Mouse (Mus musculus) monocyte, adult 2 months (primary cell): ENCODE results near the gene Wdfy3.
A peak's percentile ranks its signal among the peaks of the same experiment; 100 is the strongest.
"Not testable (repeated sequence)": the region's sequence is repeated elsewhere in the genome, so short reads cannot be mapped to it uniquely, and the experiment has no call there.

Source experiments
- DNase-seq, 2 experiments: peaks; one replicate each; pipeline ENCODE4 v3.0.0; 2022; ENCODE audit warnings: low spot score in 2 of 2, low read depth in 1 of 2

Wdfy3 gene

DNA sequence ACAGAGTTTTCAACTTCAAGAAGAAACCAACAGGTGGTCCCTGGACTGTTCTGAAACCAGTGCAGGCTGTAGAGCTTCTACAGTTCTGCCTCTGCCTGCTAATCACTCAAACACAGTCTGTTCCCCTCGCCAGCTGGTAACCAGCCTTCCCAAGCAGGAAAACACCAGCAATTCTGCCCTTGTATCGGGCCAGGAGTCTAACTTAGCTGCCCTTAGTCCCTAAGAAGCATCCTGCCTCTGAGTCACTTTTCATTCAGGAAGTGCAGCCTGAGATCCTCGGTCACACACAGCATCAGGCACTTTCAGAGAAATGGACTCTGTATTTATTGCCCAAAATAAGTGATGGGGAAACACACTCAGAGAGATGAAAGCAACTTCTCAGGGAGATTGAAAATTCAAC is 66.3 kb downstream of the Wdfy3 start:
- DNase-seq: no peak

DNA sequence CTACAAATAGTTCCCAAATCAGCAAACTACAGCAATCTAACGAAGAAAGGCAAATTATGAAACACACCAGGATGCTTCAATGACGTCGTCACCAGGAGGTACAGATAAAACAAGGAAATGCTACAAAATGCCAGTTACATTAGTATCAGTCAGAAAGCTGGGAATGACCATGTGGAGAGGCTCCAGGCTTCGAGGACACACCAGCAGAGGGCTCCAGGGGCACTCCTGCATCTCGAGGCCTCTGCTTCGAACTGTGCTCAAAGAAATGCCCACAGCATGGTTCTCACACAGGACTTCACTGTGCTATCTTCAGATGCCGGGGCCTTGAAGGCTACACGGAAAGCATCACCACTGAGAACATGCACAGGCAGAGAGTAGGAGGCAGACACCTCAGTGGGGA is 68.7 kb downstream of the Wdfy3 start:
- no peak for DNase-seq

DNA sequence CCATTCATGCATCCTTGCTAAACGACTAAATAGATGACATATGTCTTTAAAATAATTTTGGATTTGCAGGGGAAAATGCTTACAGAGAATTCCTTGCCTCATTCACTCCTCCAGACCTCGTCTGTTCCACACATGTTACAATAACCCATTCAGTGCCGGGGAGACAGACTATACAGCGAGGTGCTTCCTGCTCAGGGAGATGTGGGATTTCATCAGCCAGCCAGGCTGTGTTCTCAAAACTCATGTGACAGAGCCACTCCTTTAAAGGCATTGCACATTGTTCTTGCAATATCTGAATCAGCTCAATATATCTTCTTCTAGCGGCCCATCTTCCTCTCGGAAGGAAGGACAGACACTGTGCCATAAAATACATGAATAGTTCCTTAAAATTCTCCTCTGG is 70.8 kb downstream of the Wdfy3 start:
- no peak for DNase-seq

DNA sequence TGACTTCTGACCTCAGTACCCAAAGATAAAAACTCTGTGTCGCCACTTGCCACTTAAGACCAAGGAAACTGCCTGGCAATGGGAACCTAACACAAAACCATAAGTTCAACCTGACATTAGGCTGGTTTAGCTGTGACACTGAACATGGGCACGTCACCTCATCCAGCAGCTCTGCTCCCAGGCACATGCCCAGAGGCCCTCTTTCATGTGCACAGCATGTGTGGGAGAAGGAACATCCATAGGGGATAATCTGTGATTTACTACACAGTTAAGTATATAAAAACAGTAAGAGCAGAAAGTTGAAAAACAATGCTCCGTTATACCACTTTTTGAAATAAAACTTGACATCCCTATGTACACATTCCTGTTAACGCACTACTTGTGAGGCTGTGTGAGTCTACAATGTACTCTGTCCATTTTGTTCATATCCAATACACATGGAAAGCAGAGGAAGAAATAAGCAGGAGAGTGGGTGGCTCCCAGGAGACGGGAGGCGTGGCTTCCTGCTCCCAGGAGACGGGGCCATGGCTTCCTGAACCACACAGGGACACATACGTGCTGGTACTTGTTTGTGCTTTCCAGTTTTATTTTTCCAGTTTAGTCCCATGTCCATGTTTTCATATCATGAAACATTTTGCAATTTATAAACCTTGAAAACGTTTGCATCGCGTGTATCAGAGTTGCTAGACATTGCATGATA is 73.5 kb downstream of the Wdfy3 start:
- no peak for DNase-seq

DNA sequence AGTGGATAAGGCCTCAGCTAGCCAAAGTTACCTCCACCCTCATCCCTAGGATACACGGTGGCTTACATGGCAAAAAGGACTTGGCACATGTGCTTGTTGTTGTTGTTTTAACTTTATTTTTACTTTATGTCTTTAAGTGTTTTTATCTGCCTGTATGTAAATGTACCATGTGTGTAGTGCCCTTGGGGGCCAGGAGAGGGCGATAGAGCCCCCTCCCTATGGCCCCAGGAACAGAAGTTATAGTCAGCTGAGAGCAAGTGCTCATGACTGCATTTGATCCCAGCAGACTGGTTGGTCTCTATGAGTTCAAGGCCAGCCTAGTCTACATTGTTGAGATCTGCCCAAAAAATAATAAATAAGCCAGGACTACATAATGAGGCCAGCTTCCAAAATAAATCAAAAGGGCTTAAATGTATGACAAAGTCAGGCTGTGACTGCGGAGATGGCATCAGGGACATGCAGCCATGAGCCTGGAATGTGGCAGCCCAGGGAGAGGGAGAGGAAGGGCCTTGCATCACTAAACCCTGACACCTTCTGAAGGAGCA is 74.2 kb downstream of the Wdfy3 start:
- DNase-seq: peak in 1 of 2 experiments; percentile 12

DNA sequence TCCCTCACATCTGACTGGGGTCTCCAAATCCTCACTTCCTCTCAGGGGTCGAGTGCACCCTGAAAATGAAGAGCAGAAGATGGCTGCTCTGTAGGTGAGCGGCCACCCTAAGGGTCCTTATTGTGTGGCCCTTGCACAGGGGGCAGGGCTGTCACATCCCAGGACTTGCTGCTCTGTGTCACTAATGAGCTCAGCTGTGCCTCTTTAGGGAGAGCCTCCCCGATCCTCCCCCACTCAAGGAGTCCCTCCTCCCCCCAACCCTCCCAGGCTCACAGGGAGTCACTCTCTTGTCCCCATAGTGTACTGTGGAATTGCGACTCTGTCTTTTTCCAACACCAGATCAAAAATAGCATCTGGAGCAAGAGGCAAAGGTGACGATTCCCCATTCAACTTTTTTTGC is 75.7 kb downstream of the Wdfy3 start:
- DNase-seq: no peak

DNA sequence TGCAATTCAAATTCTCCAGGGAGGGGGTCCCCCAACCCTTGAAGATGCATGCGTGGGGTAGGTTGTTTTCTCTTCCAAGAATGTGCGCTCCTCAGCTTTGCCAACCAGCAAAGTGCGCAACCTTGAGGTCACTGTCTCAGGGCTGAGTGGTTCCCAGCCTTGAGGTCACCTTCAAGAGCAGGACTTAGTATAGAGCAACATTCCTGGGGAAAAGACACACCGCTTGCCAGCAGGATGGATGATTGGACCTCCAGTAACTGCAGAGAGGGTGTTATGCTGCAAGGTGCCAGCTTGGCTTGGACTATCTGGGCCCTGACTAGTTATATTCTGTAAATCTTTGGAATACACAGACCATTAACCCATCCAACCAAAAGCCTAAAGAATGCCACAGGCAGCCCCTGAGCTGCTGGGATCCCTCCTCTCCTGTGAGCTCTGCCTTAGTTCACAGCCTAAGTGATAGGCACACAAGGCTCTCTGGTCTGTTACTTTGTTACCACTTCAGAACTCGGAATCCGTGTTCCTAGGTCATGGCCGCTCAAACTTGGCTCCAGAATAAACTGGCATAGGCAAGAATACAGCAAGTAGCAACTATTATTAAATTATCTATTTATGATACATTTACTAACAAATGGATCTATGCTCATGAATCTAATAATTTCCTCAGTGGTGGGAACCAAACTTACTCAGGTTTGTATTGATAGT is 76.6 kb downstream of the Wdfy3 start:
- DNase-seq: no peak

DNA sequence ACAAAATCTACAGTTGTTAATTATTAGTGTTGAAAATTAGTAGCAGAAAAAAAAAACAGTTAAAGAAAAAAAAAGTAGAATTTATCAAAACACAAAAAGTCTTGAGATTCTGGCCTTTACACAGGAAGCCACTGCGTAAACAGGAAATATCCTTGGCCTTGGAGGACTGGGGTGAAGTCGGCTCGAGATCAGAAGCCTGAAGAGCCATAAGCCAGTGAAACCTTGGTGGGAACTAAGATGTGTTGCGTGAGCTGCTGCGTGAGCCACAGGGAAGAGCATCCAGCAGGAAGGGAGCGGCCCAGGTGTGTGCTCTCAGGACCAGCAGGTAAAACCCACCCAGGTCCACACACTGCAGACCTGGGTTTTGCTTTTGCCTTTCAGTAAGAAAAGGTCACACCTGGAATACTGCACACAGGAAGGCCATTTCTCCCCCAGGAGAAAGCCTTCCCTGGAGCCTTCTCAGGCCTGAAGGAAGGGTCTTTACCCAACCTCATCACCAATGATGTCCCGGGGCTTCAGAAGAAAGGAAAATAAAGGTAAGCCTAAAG is 79.3 kb downstream of the Wdfy3 start:
- DNase-seq: no peak

DNA sequence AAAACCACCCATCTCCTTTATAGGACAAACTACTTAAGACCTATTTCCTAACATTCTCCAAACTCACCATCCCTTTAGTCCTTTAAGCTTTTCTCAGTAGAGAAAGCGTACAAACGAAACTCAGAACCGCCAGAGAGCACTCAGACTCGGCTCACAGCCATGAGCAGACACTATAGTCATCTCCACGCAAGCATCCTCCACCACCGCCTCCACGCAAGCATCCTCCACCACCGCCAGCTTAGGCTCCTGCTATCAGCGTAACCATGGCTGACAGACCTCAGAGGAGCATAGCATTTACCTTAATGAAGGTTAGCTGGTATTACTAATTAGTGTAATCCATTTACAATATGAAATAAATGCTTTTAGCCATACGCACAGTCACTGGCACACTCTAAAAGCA is 81.2 kb downstream of the Wdfy3 start:
- DNase-seq: no peak

DNA sequence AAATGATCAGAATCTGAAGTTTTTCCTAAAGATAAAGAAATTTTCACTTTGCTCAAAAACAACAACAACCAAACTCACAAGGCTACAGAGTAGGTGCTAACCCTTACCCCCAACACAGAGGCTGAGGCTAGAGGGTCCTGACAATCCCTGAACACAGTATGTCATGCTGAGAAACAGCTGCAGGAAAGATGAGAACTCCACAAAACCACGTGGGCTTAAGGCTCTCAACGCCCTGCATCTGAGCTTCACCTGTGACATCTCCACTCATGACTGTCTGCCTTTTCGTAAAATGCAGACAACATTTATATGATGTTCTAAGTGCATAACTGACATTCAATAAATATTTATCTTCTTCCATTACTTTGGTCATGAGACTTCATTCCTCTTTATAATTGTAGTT is 83.0 kb downstream of the Wdfy3 start:
- no peak for DNase-seq

DNA sequence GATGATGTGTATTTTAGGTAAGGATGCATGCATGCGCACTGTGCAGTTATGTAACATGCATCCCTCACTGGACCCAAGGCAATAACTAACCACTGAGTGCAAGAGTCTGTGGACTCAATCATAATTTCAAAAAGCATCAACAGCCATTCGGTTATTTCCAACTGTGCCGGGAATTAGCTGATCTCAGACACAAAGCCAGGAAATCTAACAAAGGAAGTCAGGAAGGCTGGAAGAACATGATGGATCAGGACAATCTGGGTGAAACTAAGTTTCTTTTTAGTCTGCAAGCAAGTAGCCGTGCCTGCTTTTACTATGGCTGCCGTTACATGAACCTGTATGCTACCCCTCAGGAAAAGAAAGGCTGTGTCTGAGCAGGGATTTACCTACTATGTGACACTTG is 87.5 kb downstream of the Wdfy3 start:
- DNase-seq: no peak

DNA sequence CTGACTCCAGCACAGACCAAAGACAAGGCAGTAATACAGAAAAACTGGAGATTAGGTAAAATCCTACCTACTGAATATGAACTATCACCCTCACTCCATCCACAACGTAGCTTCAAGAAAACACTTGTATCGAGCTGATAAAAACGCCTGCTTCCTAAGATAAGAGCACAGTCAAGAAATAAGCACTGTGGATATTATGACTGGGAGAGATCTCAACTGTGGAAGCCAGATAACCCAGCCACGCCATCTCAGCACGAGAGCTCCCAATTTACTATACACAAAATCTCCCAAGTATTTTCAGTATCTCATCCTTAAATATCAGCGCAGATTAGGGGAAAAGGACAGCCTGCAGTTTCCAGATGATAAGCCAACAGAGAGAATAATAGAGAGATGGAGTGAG is 90.1 kb downstream of the Wdfy3 start:
- no peak for DNase-seq

DNA sequence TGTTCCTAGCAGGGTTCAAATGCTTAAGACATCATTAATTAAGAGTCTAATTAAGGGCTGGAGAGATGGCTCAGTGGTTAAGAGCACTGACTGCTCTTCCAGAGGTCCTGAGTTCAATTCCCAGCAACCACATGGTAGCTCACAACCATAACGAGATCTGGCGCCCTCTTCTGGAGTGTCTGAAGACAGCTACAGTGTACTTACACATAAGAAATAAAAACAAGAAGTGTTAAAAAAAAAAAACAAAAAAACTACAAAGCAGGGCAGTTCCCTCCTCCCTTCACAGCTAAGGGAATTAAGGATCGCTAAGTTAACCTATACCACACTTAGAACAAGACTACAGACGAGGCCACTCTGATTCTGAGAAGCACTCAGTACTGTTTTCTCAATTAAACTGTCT is 97.1 kb downstream of the Wdfy3 start:
- DNase-seq: not testable (repeated sequence)

DNA sequence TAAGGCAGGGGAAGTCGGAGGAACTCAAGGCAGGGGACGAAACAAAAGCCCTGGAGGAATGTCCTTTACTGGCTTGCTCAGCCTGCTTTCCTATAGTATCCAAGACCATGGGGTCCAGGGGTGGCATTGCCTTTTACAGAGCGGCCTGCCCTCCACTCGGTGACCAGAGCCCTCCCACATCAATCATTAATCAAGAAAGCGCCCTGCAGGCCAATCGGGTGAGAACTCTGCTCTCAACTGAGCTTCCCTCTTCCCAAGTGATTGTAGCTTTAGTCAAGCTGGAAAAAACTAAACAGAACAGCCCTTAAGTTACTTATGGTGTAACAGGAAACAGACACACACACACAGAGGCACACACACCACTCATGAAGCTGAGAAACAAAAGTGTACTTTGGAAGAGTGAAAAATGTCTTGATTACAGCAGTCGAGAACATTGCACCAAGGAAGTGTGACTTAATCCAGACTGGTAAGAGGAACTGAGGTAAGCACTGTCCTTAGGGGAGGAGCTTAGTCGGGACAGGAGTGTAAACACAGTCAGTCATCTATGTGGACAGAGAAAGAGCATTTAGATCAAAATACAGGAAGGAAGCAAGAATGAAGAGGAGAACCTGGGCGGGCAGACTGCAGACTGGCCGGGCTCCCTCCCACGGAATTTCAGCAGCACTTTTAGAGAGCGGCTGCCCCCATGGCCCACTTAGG is 101.4 kb downstream of the Wdfy3 start:
- DNase-seq: peak; percentile 34 to 36

DNA sequence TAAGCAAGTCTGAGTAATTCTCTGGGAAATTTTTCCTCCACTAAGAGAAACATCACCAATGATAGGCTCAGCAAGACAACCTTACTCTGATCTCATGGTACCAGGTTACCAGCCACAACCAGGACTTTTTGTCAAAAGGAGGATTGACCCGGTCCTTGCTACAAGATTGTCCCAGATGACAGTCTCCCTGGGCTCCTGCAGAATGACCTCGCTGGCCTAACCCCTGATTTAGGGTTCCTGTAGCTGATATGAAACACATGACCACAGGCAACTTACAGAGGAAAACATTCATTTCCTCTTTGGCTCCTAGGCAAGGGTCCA is 101.9 kb downstream of the Wdfy3 start:
- no peak for DNase-seq

DNA sequence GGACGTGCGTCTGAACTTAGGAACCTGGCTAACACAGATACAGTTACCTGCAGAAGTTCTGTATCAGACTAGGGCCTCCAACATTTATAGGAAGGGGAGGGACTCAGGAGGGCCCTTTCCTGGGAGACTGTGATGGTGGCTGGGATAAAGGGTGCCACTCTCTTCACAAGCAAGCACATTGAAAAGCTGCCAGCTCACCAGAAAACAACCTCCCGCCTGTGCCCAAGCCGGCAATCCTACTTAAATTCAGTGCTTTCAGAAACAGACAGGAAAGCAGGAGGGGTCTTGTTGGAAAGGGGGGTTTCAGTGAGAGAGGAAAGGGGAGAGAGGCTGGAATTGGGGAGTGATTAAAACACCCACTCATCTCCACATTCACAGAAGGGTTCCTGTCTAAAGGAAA is 106.9 kb downstream of the Wdfy3 start:
- no peak for DNase-seq

DNA sequence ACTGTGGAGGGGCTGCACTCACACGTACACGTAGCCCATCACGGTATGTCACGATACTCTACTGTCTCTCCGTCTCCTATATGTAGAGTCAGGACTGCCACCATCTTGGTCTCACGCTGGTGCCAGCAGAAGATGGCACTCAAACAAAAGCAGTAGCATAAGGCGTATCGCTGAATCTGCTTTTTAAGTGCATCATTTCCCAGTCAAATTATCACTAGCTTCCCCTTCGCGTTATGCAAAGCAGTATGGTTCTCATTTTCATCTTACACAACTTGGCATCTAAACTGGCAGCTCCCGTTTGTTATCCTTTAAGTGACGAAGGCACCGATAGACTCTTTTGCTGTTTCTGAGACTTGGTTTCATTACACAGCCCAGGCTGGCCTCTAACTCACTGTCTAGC is 110.4 kb downstream of the Wdfy3 start:
- DNase-seq: no peak

DNA sequence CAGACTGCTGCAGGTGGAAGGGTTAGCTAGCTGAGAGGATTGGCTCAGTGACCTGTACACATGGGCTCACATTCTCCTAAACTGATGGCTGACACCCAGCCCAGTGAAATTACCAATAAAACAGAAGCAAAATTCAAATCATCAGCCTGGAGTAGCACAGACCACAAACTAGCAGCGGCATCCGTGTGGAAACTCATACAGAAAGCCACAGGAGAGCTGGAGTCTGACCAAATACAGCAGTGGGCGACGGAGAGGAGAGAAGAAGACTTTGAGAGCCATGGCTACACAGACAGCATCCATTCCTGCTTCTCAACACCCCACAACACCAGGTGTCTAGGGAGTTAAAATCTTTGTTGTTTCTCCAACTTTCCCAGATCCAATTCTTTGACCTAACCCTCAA is 110.8 kb downstream of the Wdfy3 start:
- DNase-seq: no peak

DNA sequence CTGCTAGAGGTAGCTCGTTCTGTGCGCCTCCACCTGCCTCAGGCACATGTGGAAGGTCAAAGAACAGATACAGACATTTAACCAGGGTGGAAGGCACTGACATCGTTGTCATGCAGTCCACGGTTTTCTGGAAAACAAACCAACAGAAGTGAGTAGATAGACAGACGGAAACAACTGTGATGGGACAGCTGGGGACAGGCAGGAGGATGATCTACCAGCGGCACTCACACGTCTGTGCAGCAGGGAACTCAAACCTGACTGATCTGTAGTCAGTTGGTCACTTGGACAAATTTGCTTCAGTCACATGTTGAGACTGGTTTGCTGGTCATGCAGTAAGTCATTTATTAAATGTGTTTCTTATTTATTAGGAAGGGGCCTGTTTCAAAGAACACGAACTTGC is 112.3 kb downstream of the Wdfy3 start:
- DNase-seq: no peak

DNA sequence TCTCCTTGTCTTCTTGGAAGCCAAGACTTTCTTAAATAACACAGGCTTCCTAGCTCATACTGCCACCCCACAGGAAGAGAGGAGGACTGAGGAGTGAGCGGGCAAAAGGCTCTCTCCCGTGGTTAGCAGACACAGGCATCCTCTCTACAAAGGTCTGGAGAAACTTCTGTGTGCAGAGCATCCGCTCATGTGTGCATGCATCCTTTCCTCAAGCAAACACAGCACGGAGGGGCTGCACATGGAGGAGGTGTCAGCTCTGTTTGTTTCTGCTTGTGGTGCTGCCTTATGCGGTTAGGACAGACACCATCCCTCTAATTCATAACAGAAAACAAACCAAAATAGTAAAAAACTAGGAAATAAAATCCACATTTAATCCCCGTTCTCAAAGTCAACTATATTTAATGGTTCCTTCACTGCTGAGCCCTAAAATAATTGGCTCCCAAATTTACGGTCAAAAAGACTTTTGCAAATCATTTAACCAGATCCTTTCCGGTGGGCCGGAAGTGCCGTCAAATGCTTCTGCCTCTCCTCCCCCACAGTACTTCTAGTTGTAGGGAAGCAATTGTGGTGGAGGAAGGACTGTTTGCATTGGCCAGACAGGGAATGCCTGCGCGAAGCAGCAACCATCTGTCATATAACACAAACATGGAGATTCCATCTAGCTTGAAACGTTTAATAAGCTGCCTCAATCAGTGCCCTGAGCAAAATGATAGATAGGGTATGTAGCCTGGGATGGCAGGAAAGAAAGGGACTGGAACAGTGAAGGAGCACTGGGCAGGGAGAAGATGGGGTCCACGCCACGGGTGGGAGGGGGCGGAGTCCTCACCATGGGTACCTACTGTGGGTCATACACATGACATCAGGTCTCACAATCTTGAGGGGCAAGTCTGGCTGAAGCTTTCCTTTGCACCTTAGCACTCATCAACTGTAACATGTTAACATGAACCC is 115.1 kb downstream of the Wdfy3 start:
- DNase-seq: no peak

DNA sequence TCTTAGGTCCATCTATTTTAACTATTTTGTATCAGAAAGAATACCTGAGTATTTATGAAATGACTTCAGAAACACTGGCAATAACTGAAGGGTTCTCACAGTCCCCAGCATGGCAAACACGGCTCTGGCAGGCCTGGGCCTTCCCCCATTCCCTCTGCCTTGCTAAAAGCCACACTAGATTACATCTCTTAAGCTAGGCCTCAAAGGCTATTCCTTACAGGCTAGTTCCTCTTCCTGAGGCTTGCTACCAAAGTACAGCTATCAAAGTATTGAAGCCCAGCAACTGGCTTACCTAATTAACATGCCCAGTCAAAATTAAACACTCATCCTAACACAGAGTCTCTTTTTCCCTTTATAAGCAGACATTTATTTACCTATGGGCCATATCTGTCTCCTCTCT is 117.8 kb downstream of the Wdfy3 start:
- no peak for DNase-seq
